Mouse (Mus musculus): ENCODE data around the gene Acot6. TPM values are rescaled to one million over a fixed set of nuclear protein-coding genes. Genes with fewer than 3 reads are reported as not detected.

Gene Acot6
- polyA plus RNA-seq, 1 experiment from 2014 or later = 1.2 TPM

DNA sequence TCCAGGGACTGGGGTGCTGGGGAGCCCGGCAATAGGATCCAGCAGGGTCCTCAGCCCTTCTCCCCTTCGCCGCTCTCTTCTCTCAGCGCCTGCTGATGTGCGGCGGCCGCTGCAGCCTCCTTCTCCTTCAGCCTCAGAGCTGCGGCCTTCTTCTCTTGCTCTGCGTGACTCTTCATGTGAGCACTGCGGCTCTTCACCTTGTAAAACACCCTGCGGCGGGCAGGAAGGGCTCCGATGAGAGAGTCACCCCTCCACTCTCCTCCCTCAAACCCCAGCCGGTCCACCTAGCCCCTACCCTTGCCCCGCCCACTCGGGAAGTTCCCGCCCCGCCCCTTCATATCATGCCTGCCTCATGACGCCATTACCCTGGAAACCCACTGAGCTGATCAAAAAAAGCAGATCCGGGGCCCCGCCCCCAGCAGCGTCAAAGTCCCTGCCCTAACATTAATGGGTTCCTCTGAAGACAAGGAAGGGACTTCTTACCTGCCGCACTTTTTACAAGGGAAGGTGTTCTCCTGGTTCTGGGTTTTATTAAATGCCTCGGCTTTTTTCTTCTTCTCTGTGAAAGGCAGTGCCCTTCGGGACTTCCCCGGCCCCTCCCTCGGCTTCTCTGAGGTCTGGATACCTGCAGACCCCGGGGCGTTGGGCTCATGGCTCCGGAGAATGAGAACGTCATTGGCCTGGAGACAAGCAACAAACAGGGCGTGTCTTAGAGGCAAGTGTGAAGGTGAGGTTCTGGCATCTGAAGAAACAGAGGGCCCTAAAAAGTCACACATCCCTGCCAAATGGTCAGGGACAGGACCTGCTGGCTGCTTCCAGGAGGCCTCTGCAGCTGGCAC is 52.1 kb downstream of the Acot6 start:
- Histone ChIP-seq H3K9ac (ENCODE audit: low read length) (no peak overlapping the region), H3K27me3 (ENCODE audit: control insufficient read depth, insufficient read depth, low read length) (no peaks in the 10 kb centered on the region), H3K4me2 (no peak overlapping the region), H3K4me3 (ENCODE audit: low read depth, low read length) (no peak overlapping the region), H3K4me1 (ENCODE audit: control insufficient read depth, insufficient read depth, low read length) (peaks cover 13% of the 10 kb centered on the region), H3K36me3 (ENCODE audit: control insufficient read depth, insufficient read depth, low read length) (peaks cover 2% of the 10 kb centered on the region), H3K9me3 (ENCODE audit: control insufficient read depth, low read length) (no peaks in the 10 kb centered on the region), H3K27ac (ENCODE audit: low read depth, low read length) (no peak overlapping the region)
- DNase-seq (ENCODE audit: low spot score, missing footprints) (no peak), ATAC-seq (ENCODE audit: low FRiP score) (no peak)
- WGBS = 80% methylated on average over 32 of the region's 32 CpGs

DNA sequence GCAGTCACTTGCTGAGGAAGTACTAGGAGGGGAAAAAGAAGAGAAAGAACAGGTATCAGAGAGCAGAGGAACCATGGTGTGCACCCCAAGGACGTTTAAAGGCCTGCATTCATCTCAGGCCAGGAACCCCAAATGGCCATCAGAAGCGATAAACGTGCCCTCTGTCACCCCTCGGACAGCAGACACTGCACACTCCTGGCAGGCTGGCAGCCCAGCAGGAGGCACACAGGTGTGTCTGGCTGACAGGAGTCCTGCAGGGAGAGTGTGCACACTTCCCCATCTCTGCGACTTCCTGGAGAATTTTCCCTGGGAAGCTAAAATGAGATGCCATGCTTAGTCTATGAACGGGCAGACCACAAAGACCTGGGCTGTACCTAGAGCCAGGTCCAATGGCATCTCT is 53.0 kb downstream of the Acot6 start:
- Histone ChIP-seq H3K27ac (ENCODE audit: low read depth, low read length) (no peak overlapping the region), H3K9ac (ENCODE audit: low read length) (no peak overlapping the region), H3K36me3 (ENCODE audit: control insufficient read depth, insufficient read depth, low read length) (peaks cover 2% of the 10 kb centered on the region; the same call in 1 of the 2 replicates), H3K4me2 (no peak overlapping the region), H3K9me3 (ENCODE audit: control insufficient read depth, low read length) (no peaks in the 10 kb centered on the region), H3K27me3 (ENCODE audit: control insufficient read depth, insufficient read depth, low read length) (no peaks in the 10 kb centered on the region), H3K4me1 (ENCODE audit: control insufficient read depth, insufficient read depth, low read length) (peaks cover 9% of the 10 kb centered on the region), H3K4me3 (ENCODE audit: low read depth, low read length) (no peak overlapping the region)
- DNase-seq (ENCODE audit: low spot score, missing footprints) (no peak), ATAC-seq (ENCODE audit: low FRiP score) (no peak)
- 85% methylated on average over 6 of the region's 6 CpGs for WGBS

DNA sequence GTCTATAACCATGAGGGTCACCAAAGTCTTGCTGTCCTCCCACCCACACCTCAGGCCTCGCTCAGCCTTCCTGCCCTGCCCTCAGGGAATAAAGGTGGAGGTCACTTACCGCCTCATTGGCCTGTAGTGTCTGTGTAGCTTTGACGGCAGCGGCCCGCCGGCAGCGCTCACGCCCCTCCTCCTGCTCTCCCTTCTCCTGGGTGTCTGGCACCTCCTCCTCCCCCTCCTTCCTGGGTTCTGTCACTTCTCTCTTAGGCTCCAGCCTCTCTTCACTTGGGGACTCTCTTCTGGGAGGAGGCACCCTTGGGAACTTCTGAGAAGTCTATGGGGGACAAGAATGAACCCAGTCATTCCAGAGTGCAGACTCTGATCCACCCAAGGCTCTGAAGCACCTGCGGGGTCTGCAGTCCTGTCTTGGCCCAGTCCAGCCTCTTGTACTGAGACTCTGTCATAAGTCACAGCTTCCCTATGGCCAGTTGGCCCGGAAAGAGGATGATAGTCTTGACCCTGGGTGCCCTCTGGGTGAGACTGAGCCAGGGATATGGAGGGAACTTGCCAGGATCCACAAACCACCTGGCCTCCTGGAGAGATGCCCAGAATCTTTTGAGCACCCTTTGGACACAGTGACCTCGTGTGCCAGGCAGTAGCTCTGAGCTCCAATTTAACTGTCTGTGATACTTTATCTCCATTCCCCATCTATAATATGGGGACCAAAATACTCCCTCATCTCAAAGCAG is 54.5 kb downstream of the Acot6 start:
- no peak for DNase-seq (ENCODE audit: low spot score, missing footprints)
- no peak for ATAC-seq (ENCODE audit: low FRiP score)
- Histone ChIP-seq H3K4me2 (no peak overlapping the region), H3K4me1 (ENCODE audit: control insufficient read depth, insufficient read depth, low read length) (no peaks in the 10 kb centered on the region; the same call in 1 of the 2 replicates), H3K4me3 (ENCODE audit: low read depth, low read length) (no peak overlapping the region), H3K9me3 (ENCODE audit: control insufficient read depth, low read length) (no peaks in the 10 kb centered on the region), H3K36me3 (ENCODE audit: control insufficient read depth, insufficient read depth, low read length) (peaks cover 5% of the 10 kb centered on the region; the same call in 1 of the 2 replicates), H3K27me3 (ENCODE audit: control insufficient read depth, insufficient read depth, low read length) (no peaks in the 10 kb centered on the region), H3K9ac (ENCODE audit: low read length) (no peak overlapping the region), H3K27ac (ENCODE audit: low read depth, low read length) (no peak overlapping the region)
- 80% methylated on average over 11 of the region's 11 CpGs for WGBS

DNA sequence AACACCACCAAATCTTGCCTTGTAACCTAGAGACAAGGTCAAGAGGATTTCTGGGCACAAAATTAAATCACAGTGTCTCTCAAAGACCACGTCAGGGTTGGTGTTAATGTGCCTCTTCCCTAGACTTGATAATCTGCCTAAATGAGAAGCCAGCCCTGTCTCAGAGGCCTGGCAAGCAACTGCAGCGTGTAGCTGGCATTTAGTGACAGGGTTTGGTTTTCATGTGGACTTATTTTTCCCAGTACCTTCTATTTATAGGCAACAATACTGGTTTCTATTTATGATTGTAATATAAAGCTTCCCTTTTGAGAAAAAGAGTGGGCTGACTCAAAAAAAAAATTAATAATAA is 55.0 kb downstream of the Acot6 start:
- DNase-seq (ENCODE audit: low spot score, missing footprints) = no peak
- H3K4me2 ChIP-seq = no peak overlapping the region
- no peak overlapping the region for H3K27ac ChIP-seq (ENCODE audit: low read depth, low read length)
- ATAC-seq (ENCODE audit: low FRiP score) = no peak
- peaks cover 5% of the 10 kb centered on the region; the same call in 1 of the 2 replicates for H3K36me3 ChIP-seq (ENCODE audit: control insufficient read depth, insufficient read depth, low read length)
- no peaks in the 10 kb centered on the region for H3K4me1 ChIP-seq (ENCODE audit: control insufficient read depth, insufficient read depth, low read length)
- H3K9me3 ChIP-seq (ENCODE audit: control insufficient read depth, low read length) = no peaks in the 10 kb centered on the region
- no peak overlapping the region for H3K4me3 ChIP-seq (ENCODE audit: low read depth, low read length)
- whole genome bisulfite sequencing = 84% methylated on average over 2 of the region's 2 CpGs
- no peak overlapping the region for H3K9ac ChIP-seq (ENCODE audit: low read length)
- no peaks in the 10 kb centered on the region for H3K27me3 ChIP-seq (ENCODE audit: control insufficient read depth, insufficient read depth, low read length)

DNA sequence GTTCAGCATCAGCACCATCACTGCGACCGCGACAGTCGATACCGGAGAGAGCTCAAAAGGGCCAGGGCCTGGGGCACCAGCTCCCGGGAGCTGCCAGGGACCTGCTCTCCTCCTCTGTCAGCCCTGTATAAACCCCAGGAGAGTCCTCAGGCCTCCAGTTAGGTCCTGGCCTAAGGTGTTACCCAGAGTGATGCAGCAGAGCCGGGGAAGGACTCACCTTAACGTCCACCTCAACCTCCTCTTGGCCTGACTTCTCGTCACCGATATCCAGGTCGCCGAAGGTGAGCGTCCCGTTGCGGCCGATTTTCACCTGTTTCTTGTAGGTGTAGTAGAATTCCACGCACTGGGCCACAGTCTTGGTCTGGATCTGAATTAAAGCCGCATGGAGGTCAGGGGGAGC is 55.8 kb downstream of the Acot6 start:
- H3K36me3 ChIP-seq (ENCODE audit: control insufficient read depth, insufficient read depth, low read length) = peaks cover 5% of the 10 kb centered on the region; the same call in 1 of the 2 replicates
- H3K9ac ChIP-seq (ENCODE audit: low read length) = no peak overlapping the region
- no peaks in the 10 kb centered on the region for H3K4me1 ChIP-seq (ENCODE audit: control insufficient read depth, insufficient read depth, low read length)
- H3K27ac ChIP-seq (ENCODE audit: low read depth, low read length) = no peak overlapping the region
- WGBS = 94% methylated on average over 18 of the region's 18 CpGs
- H3K27me3 ChIP-seq (ENCODE audit: control insufficient read depth, insufficient read depth, low read length) = no peaks in the 10 kb centered on the region
- ATAC-seq (ENCODE audit: low FRiP score) = no peak
- H3K4me3 ChIP-seq (ENCODE audit: low read depth, low read length) = no peak overlapping the region
- H3K9me3 ChIP-seq (ENCODE audit: control insufficient read depth, low read length) = no peaks in the 10 kb centered on the region
- DNase-seq (ENCODE audit: low spot score, missing footprints) = no peak
- no peak overlapping the region for H3K4me2 ChIP-seq

DNA sequence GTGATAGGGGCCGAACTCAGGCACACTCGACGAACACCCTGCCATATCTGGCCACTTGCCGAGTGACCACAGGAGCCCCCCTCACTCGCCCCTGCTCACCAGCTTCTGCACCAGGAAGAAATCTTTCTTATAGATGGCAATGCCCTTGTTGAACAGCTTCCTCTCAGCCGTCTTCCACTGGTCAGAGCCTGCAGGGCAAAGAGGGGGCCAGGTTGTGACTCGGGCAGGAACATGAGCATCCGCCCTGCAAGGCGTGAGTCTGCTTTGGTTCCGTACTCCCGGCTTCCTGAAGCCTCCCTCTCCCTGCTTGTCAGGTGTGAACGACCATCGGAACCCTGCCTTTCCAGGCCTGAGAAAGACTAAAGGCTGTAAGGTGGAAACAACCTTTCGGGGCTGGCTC is 57.7 kb downstream of the Acot6 start:
- H3K9ac ChIP-seq (ENCODE audit: low read length) = no peak overlapping the region
- no peak for ATAC-seq (ENCODE audit: low FRiP score)
- DNase-seq (ENCODE audit: low spot score, missing footprints) = no peak
- no peak overlapping the region for H3K4me2 ChIP-seq
- H3K4me1 ChIP-seq (ENCODE audit: control insufficient read depth, insufficient read depth, low read length) = peaks cover 3% of the 10 kb centered on the region; the same call in 1 of the 2 replicates
- no peaks in the 10 kb centered on the region for H3K27me3 ChIP-seq (ENCODE audit: control insufficient read depth, insufficient read depth, low read length)
- WGBS = 93% methylated on average over 14 of the region's 14 CpGs
- H3K9me3 ChIP-seq (ENCODE audit: control insufficient read depth, low read length) = no peaks in the 10 kb centered on the region
- H3K4me3 ChIP-seq (ENCODE audit: low read depth, low read length) = no peak overlapping the region
- no peak overlapping the region for H3K27ac ChIP-seq (ENCODE audit: low read depth, low read length)
- H3K36me3 ChIP-seq (ENCODE audit: control insufficient read depth, insufficient read depth, low read length) = peaks cover 5% of the 10 kb centered on the region; the same call in 1 of the 2 replicates

DNA sequence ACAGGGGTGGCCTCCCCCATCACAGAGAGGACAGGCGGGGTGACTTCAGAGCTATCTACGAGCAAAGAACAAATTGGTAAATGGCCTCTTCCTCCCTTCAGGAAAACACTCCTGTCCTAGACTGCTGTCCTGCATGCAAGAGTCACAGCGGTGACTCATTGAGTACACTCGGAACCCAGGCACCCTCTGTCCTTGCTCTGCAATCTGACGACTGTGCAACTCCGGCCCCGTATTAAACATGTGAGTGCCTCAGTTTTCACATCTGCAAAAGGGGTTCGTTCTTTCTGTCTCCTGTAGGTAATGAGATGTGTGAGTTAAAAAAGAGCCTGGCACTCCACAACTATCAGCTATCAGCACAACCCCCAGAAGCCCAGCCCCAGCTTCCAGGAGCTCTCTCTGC is 60.0 kb downstream of the Acot6 start:
- H3K4me1 ChIP-seq (ENCODE audit: control insufficient read depth, insufficient read depth, low read length) = peaks cover 3% of the 10 kb centered on the region; the same call in 1 of the 2 replicates
- H3K27me3 ChIP-seq (ENCODE audit: control insufficient read depth, insufficient read depth, low read length) = no peaks in the 10 kb centered on the region
- H3K9me3 ChIP-seq (ENCODE audit: control insufficient read depth, low read length) = no peaks in the 10 kb centered on the region
- ATAC-seq (ENCODE audit: low FRiP score) = no peak
- peaks cover 4% of the 10 kb centered on the region; the same call in 1 of the 2 replicates for H3K36me3 ChIP-seq (ENCODE audit: control insufficient read depth, insufficient read depth, low read length)
- H3K27ac ChIP-seq (ENCODE audit: low read depth, low read length) = no peak overlapping the region
- DNase-seq (ENCODE audit: low spot score, missing footprints) = no peak
- no peak overlapping the region for H3K9ac ChIP-seq (ENCODE audit: low read length)
- H3K4me2 ChIP-seq = no peak overlapping the region
- WGBS = 94% methylated on average over 8 of the region's 8 CpGs
- H3K4me3 ChIP-seq (ENCODE audit: low read depth, low read length) = no peak overlapping the region

All from midbrain, embryonic 11.5 days (tissue).